Mouse (Mus musculus): ENCODE data around the gene Prkaa2.
A peak's percentile ranks its signal among the peaks of the same experiment; 100 is the strongest.

The Prkaa2 gene

DNA sequence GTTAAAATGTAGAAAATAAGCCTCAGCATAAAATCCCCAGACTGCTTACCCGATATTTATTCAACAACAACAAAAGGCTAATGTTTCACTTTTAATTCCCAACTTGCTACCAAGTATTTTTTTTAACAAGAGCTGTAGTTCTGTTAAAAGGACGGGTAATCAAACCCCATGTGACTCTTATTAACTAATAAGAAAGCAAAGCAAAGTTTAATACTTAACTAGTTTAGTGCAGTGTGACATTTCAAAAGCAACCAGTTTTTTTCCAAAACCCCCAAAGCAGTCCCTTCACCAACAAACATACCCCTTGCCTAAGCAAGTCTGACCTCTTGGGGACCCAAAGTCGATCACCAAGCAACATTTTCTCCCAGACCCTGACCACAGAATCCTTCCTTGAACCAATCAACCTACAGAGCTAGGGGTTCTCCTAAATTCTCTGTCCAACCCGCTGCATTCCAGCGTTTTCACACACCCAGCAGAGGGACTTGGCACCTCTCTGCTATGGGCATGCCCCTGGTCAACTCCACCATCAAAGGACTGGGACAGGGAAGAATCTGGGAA is 970 bp downstream of the Prkaa2 start:
- DNase-seq (ENCODE audit: low read depth, low spot score) = no peak

DNA sequence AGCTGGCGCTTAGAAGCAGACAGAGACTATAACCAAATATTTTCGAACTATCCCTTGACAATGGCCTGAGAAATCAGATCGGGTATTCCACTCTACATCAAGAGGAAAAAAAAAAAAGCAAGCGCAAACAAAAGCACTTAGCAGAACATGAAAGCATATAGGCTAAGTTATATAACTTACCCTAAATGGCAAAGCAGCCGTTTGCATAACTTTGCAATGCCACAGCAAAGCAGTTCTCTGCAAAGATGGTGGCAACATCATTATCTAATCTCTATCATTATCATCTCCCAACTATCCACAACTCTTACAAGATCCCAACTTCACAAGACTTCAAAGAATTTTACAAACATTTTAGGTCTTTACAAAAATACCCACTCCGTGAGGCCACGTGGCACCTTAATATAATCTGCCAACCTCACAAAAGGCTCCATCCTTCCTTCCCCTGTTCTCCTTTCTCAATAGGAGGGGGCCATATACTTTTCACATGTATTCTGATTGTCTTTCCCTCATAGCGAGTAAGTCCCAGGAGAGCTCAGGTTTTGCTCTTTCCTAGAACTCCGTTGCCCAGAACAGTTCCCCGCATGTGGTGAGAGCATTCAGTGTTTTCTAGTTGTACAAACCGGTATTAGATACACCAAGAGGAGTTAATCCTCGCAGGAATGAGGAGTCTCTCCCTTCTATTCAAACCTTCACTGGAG is 1.6 kb downstream of the Prkaa2 start:
- no peak for DNase-seq (ENCODE audit: low read depth, low spot score)

DNA sequence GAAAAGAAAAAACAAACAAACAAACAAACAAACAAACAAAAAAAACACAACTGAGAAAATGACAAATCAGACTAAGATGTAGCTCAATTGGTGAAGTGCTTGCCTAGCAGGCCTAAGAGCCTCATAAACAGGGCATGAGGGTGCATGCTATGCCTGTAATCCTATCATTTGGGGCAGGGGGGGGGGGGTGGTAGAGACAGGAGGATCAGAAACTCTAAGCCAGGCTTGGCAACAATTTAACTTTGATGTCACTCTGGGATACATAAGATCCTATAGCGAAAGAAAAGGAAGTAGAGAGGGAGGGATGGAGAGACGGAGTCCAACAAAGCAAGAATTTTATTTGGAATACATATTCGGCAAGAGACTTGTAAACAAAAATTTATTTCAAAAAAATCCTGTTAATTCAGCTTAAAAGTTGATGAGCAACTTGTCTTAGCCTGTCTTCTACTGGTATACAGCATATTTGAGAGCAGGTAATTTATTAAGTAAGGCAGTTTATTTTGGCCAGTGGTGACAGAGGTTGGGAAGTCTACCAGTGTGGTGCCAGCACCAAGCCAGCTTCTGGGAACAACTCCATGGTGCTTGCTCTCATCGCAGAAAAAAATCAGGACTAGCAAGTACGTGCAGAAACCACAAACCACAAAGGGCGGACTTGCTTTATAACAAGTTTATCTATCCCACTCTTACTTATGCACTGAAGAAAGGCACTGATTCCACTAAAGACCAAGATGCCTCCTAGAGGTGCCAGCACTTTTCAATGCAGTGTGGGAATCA is 5.4 kb downstream of the Prkaa2 start:
- DNase-seq (ENCODE audit: low read depth, low spot score) = no peak

DNA sequence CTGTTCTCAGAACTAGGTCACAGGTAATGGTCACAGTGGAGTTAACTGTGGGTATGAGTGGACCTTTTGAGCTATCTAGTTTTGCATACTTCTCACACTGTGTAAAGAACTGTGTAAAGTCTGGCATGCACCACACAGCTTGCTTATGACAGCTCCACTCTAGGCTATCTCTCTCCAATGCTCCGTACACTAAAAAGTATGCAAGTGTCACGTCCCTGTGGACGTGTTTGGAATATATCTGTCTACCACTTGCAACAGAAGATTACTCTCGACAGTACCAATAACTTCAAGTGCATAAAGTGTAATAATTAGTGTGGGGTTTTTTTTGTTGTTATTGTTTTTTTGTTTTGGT is 8.4 kb downstream of the Prkaa2 start:
- no peak for DNase-seq (ENCODE audit: low read depth, low spot score)

DNA sequence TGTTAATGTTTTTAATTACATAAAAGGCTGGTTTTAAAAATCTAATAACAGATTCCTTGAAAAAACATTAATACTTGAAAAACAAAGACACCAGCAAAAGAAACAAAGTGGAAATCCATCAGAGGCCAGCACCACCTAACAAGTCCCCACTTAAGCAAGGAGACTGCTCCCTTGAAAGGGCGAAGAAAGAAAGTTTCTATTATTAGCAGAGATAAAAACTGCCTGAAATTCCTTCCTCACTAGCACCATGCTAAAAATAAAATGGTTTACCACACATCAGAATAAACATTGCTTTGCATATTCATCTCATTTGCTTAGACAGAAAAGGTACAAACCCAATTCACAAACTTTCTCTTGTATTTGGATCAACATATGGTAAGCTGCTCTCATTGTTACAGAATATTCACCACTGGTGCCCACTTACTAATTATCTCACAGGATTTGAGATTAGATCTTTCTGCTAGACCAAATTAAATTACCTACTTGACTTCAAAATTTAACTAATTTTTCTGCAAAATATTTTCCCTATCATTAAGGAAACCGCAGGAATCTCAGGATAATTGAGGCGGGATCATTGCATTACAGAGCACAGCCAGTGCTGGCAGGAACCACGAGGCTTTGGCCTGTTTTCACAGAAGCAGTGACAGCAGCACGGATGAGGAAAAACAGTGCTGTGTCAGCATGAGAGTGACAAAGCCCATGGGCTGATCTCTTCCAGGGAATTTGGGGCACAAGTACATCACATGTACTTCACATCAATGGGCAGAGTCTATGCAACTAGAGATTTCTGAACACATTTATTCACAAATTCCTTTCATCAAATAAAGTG is 9.0 kb downstream of the Prkaa2 start:
- no peak for DNase-seq (ENCODE audit: low read depth, low spot score)

DNA sequence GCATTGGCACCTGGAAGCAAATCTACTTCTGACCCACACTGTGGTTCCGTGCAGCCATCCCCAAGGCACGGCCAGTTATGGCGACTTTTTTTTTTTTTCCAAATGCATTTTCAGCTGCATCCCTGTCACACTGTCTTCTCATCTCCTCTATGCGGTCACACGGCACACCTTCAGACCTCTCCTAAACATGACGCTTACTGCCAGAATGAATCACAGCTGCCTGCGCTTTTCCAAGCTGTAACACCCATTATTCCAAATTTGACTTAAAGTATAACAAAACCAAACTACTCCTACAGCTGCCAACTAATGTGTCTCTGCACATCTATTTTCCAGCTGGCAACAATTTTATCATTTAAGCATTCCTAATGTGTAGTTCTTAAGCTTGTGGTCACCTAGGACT is 11.0 kb downstream of the Prkaa2 start:
- no peak for DNase-seq (ENCODE audit: low read depth, low spot score)

DNA sequence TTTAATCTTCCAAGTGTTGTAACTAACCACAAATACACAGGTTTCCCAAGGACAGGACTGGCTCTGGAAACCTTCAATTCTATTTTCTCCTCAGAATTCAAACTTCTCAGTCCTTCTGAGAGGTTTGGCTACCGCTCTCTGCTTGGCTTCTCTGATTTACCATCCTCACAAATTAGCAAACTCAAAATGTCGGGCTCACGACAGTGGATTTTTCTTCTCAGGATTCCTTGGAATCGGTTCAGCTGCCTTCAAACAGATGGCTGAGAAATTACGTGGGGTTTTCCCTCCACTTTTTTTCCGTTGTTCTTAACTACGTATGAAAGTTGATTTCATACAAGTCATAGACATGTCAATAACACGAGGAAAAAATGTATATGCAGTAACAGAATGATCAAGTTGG is 11.5 kb downstream of the Prkaa2 start:
- no peak for DNase-seq (ENCODE audit: low read depth, low spot score)

DNA sequence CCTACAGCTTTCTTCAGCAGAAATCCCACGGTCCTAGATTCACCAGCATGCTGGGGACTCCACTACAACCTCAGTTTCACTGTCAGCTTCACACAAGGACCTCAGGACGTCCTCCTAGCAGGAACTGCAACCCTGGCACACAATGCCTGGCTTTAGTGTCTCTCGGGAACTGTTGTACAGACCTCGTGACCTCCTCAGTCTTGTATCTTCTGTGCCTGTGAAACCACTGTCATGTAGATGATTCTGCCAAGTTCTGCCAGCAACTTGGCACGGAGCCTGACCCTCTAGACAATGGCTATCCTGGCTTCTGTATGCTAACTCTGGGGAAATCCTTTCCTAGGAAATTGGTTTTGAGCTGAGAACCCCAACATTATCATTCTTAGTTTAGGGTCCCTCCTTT is 14.4 kb downstream of the Prkaa2 start:
- DNase-seq (ENCODE audit: low read depth, low spot score) = no peak

DNA sequence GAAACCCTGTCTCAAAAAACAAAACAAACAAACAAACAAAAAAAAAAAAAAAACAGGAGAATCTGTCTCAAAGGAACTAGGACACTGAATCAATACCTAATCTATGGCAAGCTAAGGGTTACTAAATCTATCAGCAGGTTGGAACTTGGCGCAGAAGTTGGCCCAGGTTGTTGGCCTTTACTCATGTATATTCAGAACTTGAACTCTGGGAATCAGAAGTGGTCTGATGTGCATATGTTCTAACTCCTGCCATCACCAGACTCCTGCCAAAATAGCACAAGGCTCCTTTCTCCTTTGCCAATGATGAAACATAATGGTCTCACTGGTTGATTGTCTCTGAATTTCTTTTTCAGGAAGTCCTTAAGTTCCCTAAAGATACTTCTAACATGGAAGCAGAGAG is 15.7 kb downstream of the Prkaa2 start:
- DNase-seq (ENCODE audit: low read depth, low spot score) = no peak

DNA sequence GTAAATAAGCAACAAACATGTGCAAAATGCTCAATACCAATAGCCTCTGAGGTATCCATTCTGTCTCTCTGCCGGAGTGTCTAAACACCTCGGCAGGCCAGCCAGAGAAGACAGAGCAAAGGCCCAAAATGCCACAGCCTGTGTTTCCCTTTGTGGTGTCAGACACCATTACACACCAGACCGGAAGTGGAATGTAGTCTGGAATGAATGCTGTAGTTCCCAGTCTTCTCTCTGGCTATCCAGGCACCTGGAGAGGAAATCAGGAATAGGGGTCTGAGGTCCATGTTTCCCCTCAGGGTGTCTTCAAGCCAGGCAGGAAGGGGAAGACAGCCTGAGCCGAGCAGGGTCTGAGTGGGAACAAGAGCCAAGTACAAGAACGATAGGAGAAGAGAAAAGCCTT is 19.3 kb downstream of the Prkaa2 start:
- DNase-seq (ENCODE audit: low read depth, low spot score) = no peak

DNA sequence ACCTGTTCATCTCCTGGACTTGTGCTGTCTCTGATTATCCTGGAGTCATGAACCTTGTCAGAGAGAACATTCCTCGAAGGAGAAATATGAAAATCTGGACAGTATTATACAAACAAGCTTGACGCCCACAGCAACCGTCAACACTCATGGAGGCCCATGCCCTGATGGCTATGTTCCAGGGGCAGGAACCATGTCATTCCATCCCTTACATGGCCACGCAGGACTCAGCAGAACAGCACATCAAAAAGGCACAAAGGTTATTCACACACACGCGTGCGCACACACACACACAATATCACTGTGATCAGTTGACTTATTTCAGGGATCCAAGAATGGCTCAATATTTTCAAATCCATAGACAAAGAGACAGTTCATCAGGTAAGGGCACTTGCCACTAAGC is 20.3 kb downstream of the Prkaa2 start:
- DNase-seq (ENCODE audit: low read depth, low spot score) = no peak

DNA sequence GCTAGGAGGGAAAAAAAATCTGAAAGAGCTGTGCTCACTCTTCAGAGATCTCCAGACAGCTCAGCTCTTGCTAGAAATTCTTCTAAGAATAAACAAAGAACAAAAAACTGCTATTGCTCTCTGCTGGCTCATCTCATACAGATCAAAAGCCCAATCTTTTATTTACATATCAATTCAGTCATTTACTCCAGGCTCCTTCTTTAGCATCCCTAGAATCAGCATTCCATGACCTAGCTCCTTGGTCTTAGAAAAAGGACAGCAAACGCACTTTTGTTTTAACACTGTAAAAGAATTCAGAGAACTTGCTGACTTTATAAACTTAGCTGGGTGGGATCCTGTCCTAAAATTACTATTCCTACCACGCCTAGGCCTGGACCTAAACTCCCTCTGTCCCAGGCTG is 21.0 kb downstream of the Prkaa2 start:
- peak; percentile 43 for DNase-seq (ENCODE audit: low read depth, low spot score)

DNA sequence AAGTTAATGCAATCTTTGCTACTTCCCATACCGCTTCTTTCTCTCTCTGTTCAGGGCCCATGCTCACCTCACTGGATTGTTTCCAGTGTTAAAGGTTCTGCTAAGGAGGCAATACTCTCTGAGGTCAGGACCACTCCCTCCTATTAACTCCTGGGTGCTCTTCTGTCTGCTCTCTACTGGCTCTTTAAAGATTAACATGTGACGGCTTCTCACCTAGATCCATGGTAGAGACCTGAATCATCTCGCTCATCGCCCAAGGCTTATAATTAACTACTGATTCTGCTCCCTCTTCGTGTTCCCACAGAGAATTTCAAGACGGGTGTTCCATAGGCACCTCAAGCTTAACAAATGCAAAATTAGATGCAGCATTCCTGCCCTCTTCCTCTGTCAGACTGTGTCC is 33.5 kb downstream of the Prkaa2 start:
- DNase-seq (ENCODE audit: low read depth, low spot score) = no peak

DNA sequence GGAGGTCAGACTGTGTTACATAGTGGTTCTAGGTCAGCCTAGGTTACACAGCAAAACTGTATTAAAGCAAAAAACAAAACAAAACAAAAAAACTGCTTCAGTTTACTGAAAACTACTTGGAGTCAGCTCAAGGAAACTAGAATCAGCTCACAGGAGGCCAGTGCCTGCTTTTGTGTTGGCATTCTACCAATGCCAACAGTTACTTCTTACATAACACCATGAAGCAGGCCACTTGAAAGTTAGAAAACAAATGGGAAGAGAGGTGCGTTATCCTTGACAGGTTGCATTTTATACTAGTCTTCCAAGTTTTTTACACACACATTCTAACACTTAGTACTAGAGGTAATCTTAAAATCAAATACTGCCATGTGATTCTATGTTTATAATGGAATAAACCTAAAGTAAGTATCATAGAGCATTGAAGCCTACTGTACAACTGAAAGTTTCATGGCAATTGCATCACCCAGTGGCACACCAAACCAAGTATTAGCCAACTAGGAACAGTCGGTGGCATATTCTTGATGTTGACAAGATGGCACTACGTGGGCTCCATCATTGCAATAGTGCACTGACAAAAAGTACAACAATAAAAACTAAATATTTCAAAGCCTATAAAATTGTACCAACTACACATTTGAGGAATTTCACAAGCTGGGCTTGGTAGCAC is 37.8 kb downstream of the Prkaa2 start:
- no peak for DNase-seq (ENCODE audit: low read depth, low spot score)

DNA sequence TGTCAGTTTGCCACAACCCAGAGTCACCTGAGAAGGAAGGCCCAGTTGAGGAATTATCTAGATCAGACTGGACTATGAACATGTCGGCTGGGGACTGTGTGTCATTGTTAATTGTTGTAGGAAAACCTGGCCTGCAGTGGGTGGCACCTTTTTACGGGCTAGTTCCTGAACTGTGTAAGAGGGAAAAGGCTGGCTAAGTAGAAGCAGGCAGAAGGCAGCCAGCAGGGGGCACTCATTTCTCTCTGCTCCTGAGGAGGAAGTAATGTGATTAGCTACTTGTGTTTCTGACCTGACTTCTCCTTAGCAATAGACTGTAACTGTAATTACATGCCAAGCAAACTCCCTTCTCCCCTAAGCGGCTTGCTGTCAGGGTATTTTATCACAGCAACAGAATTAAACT is 38.7 kb downstream of the Prkaa2 start:
- peak; percentile 74 for DNase-seq (ENCODE audit: low read depth, low spot score)

DNA sequence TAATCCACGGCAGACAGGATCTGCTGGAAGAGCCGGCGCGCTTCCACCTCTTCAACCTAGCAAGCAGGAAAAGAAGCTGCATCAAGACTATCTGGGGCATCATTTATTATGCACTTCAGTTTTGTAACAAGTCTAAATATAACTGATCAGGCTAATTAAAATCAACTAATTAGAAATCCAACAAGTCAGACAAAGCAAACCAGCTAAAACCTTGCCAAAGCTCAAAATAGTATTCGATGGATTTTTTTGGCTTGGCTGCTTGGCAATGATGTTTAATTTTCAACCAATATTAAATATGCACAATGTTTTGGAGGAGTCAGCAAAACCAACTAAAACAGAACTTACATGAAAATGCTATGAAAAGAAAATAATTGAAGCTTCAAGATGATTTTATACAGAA is 58.4 kb downstream of the Prkaa2 start:
- no peak for DNase-seq (ENCODE audit: low read depth, low spot score)

DNA sequence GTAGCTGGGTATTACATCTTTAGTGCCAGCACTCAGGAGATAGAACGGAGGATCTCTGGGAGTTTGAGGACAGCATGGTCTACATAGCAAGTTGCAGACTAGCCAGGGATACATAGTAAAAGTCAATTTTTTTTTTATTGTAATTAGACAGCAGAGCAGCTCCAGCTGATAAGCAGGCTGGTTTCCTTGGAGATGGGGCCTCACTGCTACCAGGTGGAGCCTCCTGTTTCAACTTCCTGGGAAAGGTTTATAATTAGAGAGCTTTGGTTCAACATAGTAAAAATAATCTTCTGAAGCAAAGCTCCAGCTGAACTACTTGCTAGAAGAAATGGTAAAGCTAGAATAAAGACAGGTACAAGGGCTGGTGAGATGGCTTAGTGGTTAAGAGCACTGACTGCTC is 59.6 kb downstream of the Prkaa2 start:
- no peak for DNase-seq (ENCODE audit: low read depth, low spot score)

DNA sequence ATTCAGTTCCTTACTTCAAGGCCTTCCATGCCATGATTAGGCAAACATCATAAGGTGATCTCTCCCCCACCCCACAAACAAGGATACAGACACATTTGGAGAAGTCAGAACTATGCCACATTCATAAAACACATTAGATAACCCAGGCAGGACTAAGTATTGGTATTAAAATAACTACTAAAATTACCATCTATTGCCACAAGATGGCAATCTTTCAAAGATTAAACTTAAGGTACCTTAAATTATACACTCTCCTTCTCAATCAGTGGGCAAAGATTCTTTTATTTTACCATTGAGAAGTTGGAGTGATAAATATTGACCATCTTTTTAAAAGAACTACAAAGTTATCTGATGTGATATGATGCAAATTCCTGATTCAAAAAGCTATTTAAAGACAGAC is 75.4 kb downstream of the Prkaa2 start:
- no peak for DNase-seq (ENCODE audit: low read depth, low spot score)

DNA sequence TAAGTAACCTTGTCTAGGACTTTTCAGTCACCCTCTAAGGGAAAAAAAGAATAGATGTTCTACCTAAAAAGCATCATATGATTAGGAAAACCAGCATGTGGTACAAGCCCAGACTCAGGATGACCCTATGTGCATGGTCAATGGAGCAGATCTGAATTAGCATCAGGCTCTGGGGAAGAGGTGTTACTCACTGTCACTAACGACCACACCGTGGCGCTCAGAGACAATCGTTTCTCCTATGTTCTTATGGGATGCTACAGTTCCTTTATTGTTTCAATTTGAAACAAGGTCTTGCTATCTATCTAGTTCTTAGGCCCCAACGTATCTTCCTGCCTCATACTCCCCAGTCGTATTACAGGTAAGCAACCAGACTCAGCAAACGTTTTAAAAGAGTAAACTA is 76.5 kb downstream of the Prkaa2 start:
- DNase-seq (ENCODE audit: low read depth, low spot score) = peak; percentile 38

DNA sequence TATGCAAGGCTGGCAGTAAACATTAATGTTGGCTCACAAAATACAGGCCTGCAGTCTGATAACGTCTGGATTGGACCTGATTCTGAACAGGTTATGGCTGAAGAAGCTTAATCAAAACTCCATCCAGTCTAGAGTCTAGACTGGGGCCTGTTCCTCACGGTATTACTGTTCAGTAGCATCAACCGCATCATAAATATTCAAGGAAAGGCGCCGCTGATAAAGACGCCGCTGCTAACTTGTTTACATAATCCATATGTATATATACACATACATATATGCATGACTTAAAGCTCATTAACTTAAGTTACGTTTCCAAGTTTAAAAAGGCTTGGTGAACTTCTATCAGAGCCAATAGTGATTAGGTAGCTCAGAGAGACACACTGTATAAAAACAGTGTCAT is 78.6 kb downstream of the Prkaa2 start:
- no peak for DNase-seq (ENCODE audit: low read depth, low spot score)

DNA sequence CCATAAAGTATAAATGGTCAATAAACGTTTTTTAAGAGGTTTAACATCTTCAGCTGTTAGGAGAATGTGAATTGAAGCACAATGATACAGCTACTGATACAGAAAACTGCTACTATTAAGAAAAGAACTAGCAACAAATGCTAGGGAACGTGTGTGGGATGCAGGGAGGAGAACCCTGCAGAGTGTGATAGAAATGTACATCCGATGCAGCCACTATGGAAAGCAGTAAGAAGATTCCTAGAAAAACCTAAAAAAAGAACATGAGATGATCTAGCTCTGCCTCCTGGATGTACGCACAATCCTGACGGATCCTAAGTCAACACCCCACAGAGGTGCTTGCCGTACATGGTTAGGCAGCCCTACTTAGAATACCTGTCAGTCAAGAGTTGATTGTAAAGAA is 82.4 kb downstream of the Prkaa2 start:
- DNase-seq (ENCODE audit: low read depth, low spot score) = no peak

Measured in ES-CJ7 (cell line).